Mouse (Mus musculus) CH12.LX (cell line): ENCODE results near the gene Cep295nl. TPM values are rescaled to one million over a fixed set of nuclear protein-coding genes. Genes with fewer than 3 reads are reported as not detected.

Experiments
- DNase-seq: peaks from one replicate; pipeline ENCODE4 v3.0.0-alpha.2; 2013; ENCODE audit errors: extremely low read depth
- H3K27ac ChIP-seq: 2 replicates; pipeline ENCODE4 v1.5.1; 2012; ENCODE audit warnings: low read depth, mild to moderate bottlenecking, control low read depth, moderate library complexity; ENCODE audit not compliant: insufficient read depth
- H3K27me3 ChIP-seq: replicated peaks from 2 replicates; pipeline ENCODE3; 2012; ENCODE audit warnings: inconsistent platforms
- H3K36me3 ChIP-seq, 2 experiments: replicated peaks in 1 of 2; 2 replicates each; pipeline versions ENCODE3 to v1.6.1; 2012; ENCODE audit warnings: inconsistent platforms in 1 of 2, low read length in 1 of 2, mild to moderate bottlenecking in 1 of 2, mixed read lengths in 1 of 2, moderate library complexity in 1 of 2; ENCODE audit not compliant: control insufficient read depth in 1 of 2, insufficient read depth in 1 of 2
- H3K4me1 ChIP-seq, 2 experiments: 2 replicates each; pipeline ENCODE4 v1.6.1; 2012; ENCODE audit warnings: inconsistent platforms in 1 of 2, moderate library complexity in 1 of 2; ENCODE audit not compliant: insufficient read depth in 2 of 2, control insufficient read depth in 1 of 2
- H3K4me2 ChIP-seq: 2 replicates; pipeline ENCODE4 v1.6.1; 2012; ENCODE audit warnings: low read depth, mild to moderate bottlenecking, control low read depth; ENCODE audit not compliant: poor library complexity, insufficient read depth, severe bottlenecking
- H3K4me3 ChIP-seq, 3 experiments: fragments of 150-350 bp in 1 of 3; sonication (generic) in 1 of 3; replicated peaks in 1 of 3; 2 replicates each; pipeline versions ENCODE3 to v1.5.1; 2011 to 2012; ENCODE audit warnings: low read depth in 2 of 3, low read length in 2 of 3, mild to moderate bottlenecking in 2 of 3, moderate library complexity in 2 of 3, control low read depth in 1 of 3, improper control_type of control experiment in 1 of 3, inconsistent platforms in 1 of 3, mixed read lengths in 1 of 3; ENCODE audit not compliant: poor library complexity in 1 of 3
- H3K79me2 ChIP-seq: replicated peaks from 2 replicates; pipeline ENCODE4 v1.6.1; 2012; ENCODE audit warnings: mild to moderate bottlenecking, moderate library complexity; ENCODE audit not compliant: control insufficient read depth, poor library complexity, insufficient read depth, severe bottlenecking; ENCODE audit errors: extremely low read depth
- H3K9ac ChIP-seq: 2 replicates; pipeline ENCODE4 v1.6.1; 2012; ENCODE audit warnings: low read depth, mild to moderate bottlenecking, control low read depth, moderate library complexity; ENCODE audit not compliant: insufficient read depth
- H3K9me3 ChIP-seq: replicated peaks from 2 replicates; pipeline ENCODE3; 2012; ENCODE audit warnings: low read length, inconsistent platforms, mixed read lengths
- CHD2 ChIP-seq: IDR thresholded peaks from 2 replicates; pipeline ENCODE4 v1.6.1; 2011; ENCODE audit warnings: low read length, improper control_type of control experiment
- CTCF ChIP-seq, 2 experiments: IDR thresholded peaks in 1 of 2; conservative IDR thresholded peaks in 1 of 2; 2 replicates each; pipeline ENCODE4 v1.5.1; 2011 to 2012; ENCODE audit warnings: low read depth in 2 of 2, low read length in 2 of 2, improper control_type of control experiment in 1 of 2, inconsistent platforms in 1 of 2, mild to moderate bottlenecking in 1 of 2, moderate library complexity in 1 of 2
- E2F4 ChIP-seq: IDR thresholded peaks from 2 replicates; pipeline ENCODE4 v1.6.1; 2011; ENCODE audit warnings: low read depth, low read length, improper control_type of control experiment; ENCODE audit not compliant: insufficient replicate concordance
- ELF1 ChIP-seq: IDR thresholded peaks from 2 replicates; pipeline ENCODE4 v1.6.1; 2014; ENCODE audit warnings: low read depth, mild to moderate bottlenecking, inconsistent platforms, low read length, improper control_type of control experiment
- EP300 ChIP-seq: IDR thresholded peaks from 2 replicates; pipeline ENCODE4 v1.6.1; 2011; ENCODE audit warnings: low read length, improper control_type of control experiment
- IRF4 ChIP-seq: IDR thresholded peaks from 2 replicates; pipeline ENCODE4 v1.6.1; 2014; ENCODE audit warnings: low read depth, mild to moderate bottlenecking, inconsistent platforms, low read length, improper control_type of control experiment
- JUN ChIP-seq: IDR thresholded peaks from 2 replicates; pipeline ENCODE4 v1.6.1; 2011; ENCODE audit warnings: low read depth, mild to moderate bottlenecking, low read length, improper control_type of control experiment, moderate library complexity; ENCODE audit not compliant: insufficient read depth
- KAT2A ChIP-seq: IDR thresholded peaks from 2 replicates; pipeline ENCODE4 v1.6.1; 2012; ENCODE audit warnings: low read length, improper control_type of control experiment, inconsistent platforms; ENCODE audit not compliant: insufficient replicate concordance
- MAX ChIP-seq: IDR thresholded peaks from 2 replicates; pipeline ENCODE4 v1.6.1; 2011; ENCODE audit warnings: low read length, improper control_type of control experiment
- MEF2A ChIP-seq: IDR thresholded peaks from 2 replicates; pipeline ENCODE4 v1.6.1; 2014; ENCODE audit warnings: low read depth, mild to moderate bottlenecking, inconsistent platforms, low read length, improper control_type of control experiment, borderline replicate concordance
- NELFE ChIP-seq: IDR thresholded peaks from 2 replicates; pipeline ENCODE4 v1.6.1; 2011; ENCODE audit warnings: low read depth, low read length, improper control_type of control experiment
- NRF1 ChIP-seq: IDR thresholded peaks from 2 replicates; pipeline ENCODE4 v1.6.1; 2014; ENCODE audit warnings: low read depth, mild to moderate bottlenecking, inconsistent platforms, low read length, improper control_type of control experiment, moderate library complexity
- POLR2A ChIP-seq: IDR thresholded peaks from 2 replicates; pipeline ENCODE4 v1.6.1; 2011; ENCODE audit warnings: low read depth, mild to moderate bottlenecking, improper control_type of control experiment, low read length
- RAD21 ChIP-seq: IDR thresholded peaks from 2 replicates; pipeline ENCODE4 v1.6.1; 2011; ENCODE audit warnings: low read depth, mild to moderate bottlenecking, low read length, improper control_type of control experiment, moderate library complexity
- SIN3A ChIP-seq: IDR thresholded peaks from 2 replicates; pipeline ENCODE4 v1.6.1; 2012; ENCODE audit warnings: low read length, improper control_type of control experiment, inconsistent platforms
- UBTF ChIP-seq: IDR thresholded peaks from 2 replicates; pipeline ENCODE4 v1.6.1; 2012; ENCODE audit warnings: low read depth, mild to moderate bottlenecking, inconsistent platforms, low read length, improper control_type of control experiment, moderate library complexity
- ZMIZ1 ChIP-seq: IDR thresholded peaks from 2 replicates; pipeline ENCODE4 v1.6.1; 2012; ENCODE audit warnings: low read depth, mild to moderate bottlenecking, inconsistent platforms, low read length, improper control_type of control experiment
- dilution Hi-C: fragments of 300-500 bp; cut with MboI; formaldehyde crosslinking; loops from 2 replicates; pipeline ENCODE4 v1.14.3; 2020; ENCODE audit warnings: low sequenced_read_pairs; ENCODE audit not compliant: extremely low pct_unique_long_range_greater_than_20kb, extremely low pct_ligation_motif_present
- in situ Hi-C: fragments of 300-500 bp; cut with MboI; formaldehyde crosslinking; loops from 3 replicates; pipeline ENCODE4 v1.14.3; 2019; ENCODE audit warnings: low sequenced_read_pairs, low pct_ligation_motif_present, low pct_unique_long_range_greater_than_20kb, mixed read lengths
- polyA plus RNA-seq: library from polyadenylated mRNA; unstranded; fragments of >175 nt; gene quantifications from 2 replicates; pipeline ENCODE4 v1.2.1, GENCODE M21; 2012; ENCODE audit warnings: low read depth; ENCODE audit not compliant: insufficient read length
- total RNA-seq, 2 experiments: library from RNA; depleted of rRNA; stranded (reverse); fragments of 300-350 nt in 1 of 2; fragments of >200 nt in 1 of 2; gene quantifications; 2 replicates each; pipeline ENCODE4 v1.2.3; 2012 to 2014

Cep295nl gene
- total and polyA plus RNA-seq, 3 experiments = not detected

- H3K27ac ChIP-seq = no peak overlapping the region
- TF ChIP-seq ELF1 (no peak), JUN (no peak), UBTF (no peak), ZMIZ1 (no peak), NELFE (no peak), CHD2 (no peak), SIN3A (no peak)
- H3K4me2 ChIP-seq = no peak overlapping the region
- no peaks in the 10 kb centered on the region for H3K79me2 ChIP-seq
- dilution Hi-C loops = no loop called here
- H3K9ac ChIP-seq = no peak overlapping the region
- no peak for DNase-seq
- no peaks in the 10 kb centered on the region for H3K4me1 ChIP-seq
- H3K9me3 ChIP-seq = peaks cover 6% of the 10 kb centered on the region
- H3K4me3 ChIP-seq = no peak overlapping the region
- H3K27me3 ChIP-seq = peaks cover 83% of the 10 kb centered on the region
- in situ Hi-C loops = loop anchor here (5.0 kb wide), 1 partner anchor 50 kb away; no protein-coding TSS in a partner anchor
- no peaks in the 10 kb centered on the region for H3K36me3 ChIP-seq
Observed at GRCm38 (mm10) chr11:118326991-118327971, 15.0 kb downstream of the Cep295nl start.

GRCm38 (mm10) chr11:118326491-118326890 lies 15.8 kb downstream of the Cep295nl start:
- dilution Hi-C loops = no loop called here

GRCm38 (mm10) chr11:118324541-118324940 lies 17.8 kb downstream of the Cep295nl start:
- TF ChIP-seq IRF4 = no peak
- no peak for TF ChIP-seq POLR2A
- no peak for TF ChIP-seq SIN3A
- TF ChIP-seq E2F4 = no peak
- no peak for TF ChIP-seq NRF1
- no peak for TF ChIP-seq CTCF (conservative IDR thresholded peaks at IDR 0.05 in 1 of 2, IDR thresholded peaks at IDR 0.05 in 1 of 2; ENCODE audit: low read depth in 2 of 2, low read length in 2 of 2)
- no peak overlapping the region for H3K9ac ChIP-seq
- dilution Hi-C loops (no loop called here), in situ Hi-C loops (no loop called here)
- peaks cover 5% of the 10 kb centered on the region for H3K9me3 ChIP-seq
- H3K27me3 ChIP-seq = peaks cover 81% of the 10 kb centered on the region
- H3K79me2 ChIP-seq = no peaks in the 10 kb centered on the region
- H3K4me2 ChIP-seq = no peak overlapping the region
- DNase-seq = no peak
- H3K4me3 ChIP-seq = no peak overlapping the region
- H3K4me1 ChIP-seq = no peaks in the 10 kb centered on the region
- H3K27ac ChIP-seq = no peak overlapping the region
- no peaks in the 10 kb centered on the region for H3K36me3 ChIP-seq

More at GRCm38 (mm10) chr11:118326491-118326890, 15.8 kb downstream of the Cep295nl start:
- Histone ChIP-seq H3K4me1 (no peaks in the 10 kb centered on the region), H3K27ac (no peak overlapping the region), H3K36me3 (no peaks in the 10 kb centered on the region), H3K4me2 (no peak overlapping the region), H3K9ac (no peak overlapping the region), H3K4me3 (no peak overlapping the region), H3K27me3 (peaks cover 83% of the 10 kb centered on the region), H3K79me2 (no peaks in the 10 kb centered on the region), H3K9me3 (peaks cover 6% of the 10 kb centered on the region)
- no peak for DNase-seq
- TF ChIP-seq JUN (no peak), EP300 (no peak), POLR2A (no peak), MEF2A (no peak), ELF1 (no peak), MAX (no peak), RAD21 (no peak), KAT2A (no peak), NRF1 (no peak)
- in situ Hi-C loops = loop anchor here (5.0 kb wide), 1 partner anchor 51 kb away; no protein-coding TSS in a partner anchor
